Mouse (Mus musculus): ENCODE measurements at regions not wholly inside any gene's neighbourhood (a gene's known extent, or its start where the extent isn't known, plus 50 kb on each side); places are given as distances from the start of the nearest gene placed in this dataset.
A peak's percentile ranks its signal among the peaks of the same experiment; 100 is the strongest.

GRCm38 (mm10) chr14:64511300-64511699 lies 407.2 kb downstream of the Prss52 start:
- DNase-seq (ENCODE audit: low spot score) = no peak

- DNase-seq (ENCODE audit: low spot score) = no peak
Observed at GRCm38 (mm10) chr14:64512726-64513125, 408.6 kb downstream of the Prss52 start.

GRCm38 (mm10) chr14:64517584-64518195 lies 413.6 kb downstream of the Prss52 start:
- DNase-seq (ENCODE audit: low spot score) = no peak

- DNase-seq (ENCODE audit: low spot score) = no peak
Observed at GRCm38 (mm10) chr14:64524641-64525040, 420.6 kb downstream of the Prss52 start.

- no peak for DNase-seq (ENCODE audit: low spot score)
Observed at GRCm38 (mm10) chr14:64525302-64526078, 421.4 kb downstream of the Prss52 start.

GRCm38 (mm10) chr14:64530541-64530940 lies 426.5 kb downstream of the Prss52 start:
- no peak for DNase-seq (ENCODE audit: low spot score)

GRCm38 (mm10) chr14:64531221-64531949 lies 427.3 kb downstream of the Prss52 start:
- no peak for DNase-seq (ENCODE audit: low spot score)

GRCm38 (mm10) chr14:64532351-64532750 lies 428.3 kb downstream of the Prss52 start:
- no peak for DNase-seq (ENCODE audit: low spot score)

GRCm38 (mm10) chr14:64533591-64534151 lies 429.6 kb downstream of the Prss52 start:
- no peak for DNase-seq (ENCODE audit: low spot score)

GRCm38 (mm10) chr14:64534194-64534593 lies 430.1 kb downstream of the Prss52 start:
- DNase-seq (ENCODE audit: low spot score) = no peak

GRCm38 (mm10) chr14:64539436-64539835 lies 435.4 kb downstream of the Prss52 start:
- no peak for DNase-seq (ENCODE audit: low spot score)

- no peak for DNase-seq (ENCODE audit: low spot score)
Observed at GRCm38 (mm10) chr14:64545056-64545455, 441.0 kb downstream of the Prss52 start.

- DNase-seq (ENCODE audit: low spot score) = peak; percentile 31
Observed at GRCm38 (mm10) chr14:64546787-64547186, 442.7 kb downstream of the Prss52 start.

GRCm38 (mm10) chr14:64552951-64553350 lies 448.9 kb downstream of the Prss52 start:
- no peak for DNase-seq (ENCODE audit: low spot score)

GRCm38 (mm10) chr14:64556042-64556441 lies 452.0 kb downstream of the Prss52 start:
- DNase-seq (ENCODE audit: low spot score) = no peak

- DNase-seq (ENCODE audit: low spot score) = no peak
Observed at GRCm38 (mm10) chr14:64557453-64557852, 453.4 kb downstream of the Prss52 start.

- peak; percentile 17 for DNase-seq (ENCODE audit: low spot score)
Observed at GRCm38 (mm10) chr14:64568689-64569088, 464.6 kb downstream of the Prss52 start.

- DNase-seq (ENCODE audit: low spot score) = no peak
Observed at GRCm38 (mm10) chr14:64570951-64571350, 466.9 kb downstream of the Prss52 start.

- DNase-seq (ENCODE audit: low spot score) = no peak
Observed at GRCm38 (mm10) chr14:64572756-64573155, 468.7 kb downstream of the Prss52 start.

GRCm38 (mm10) chr14:64573773-64574172 lies 469.7 kb downstream of the Prss52 start:
- no peak for DNase-seq (ENCODE audit: low spot score)

GRCm38 (mm10) chr14:64574277-64574676 lies 470.2 kb downstream of the Prss52 start:
- DNase-seq (ENCODE audit: low spot score) = no peak

- no peak for DNase-seq (ENCODE audit: low spot score)
Observed at GRCm38 (mm10) chr14:64574773-64575172, 470.7 kb downstream of the Prss52 start.

GRCm38 (mm10) chr14:64575954-64576353 lies 471.9 kb downstream of the Prss52 start:
- DNase-seq (ENCODE audit: low spot score) = no peak

All from urinary bladder, postnatal 25 days (tissue).